In the genomic region with DNA sequence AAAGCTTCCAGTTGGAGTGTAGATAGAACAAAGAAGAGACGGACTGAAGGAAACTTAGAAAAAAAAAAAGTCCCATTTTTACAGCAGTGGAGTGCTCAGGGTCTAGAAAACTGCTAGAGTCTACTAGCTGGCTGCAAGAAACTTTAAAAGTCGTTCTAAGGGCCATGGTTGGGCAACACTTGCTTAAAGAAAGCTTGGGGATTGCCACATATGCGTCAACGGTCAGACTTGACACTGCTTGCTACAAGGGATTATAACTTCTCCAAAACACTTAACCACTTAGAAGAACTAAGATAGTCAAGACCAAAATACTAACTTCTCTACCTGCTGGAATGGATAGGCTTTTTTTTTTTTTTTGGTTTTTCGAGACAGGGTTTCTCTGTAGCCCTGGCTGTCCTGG, we compare ENCODE assay signal across 17 mouse cellular contexts. TPM values are rescaled to one million over a fixed set of nuclear protein-coding genes. Genes with fewer than 3 reads are reported as not detected.
DNase-seq lines count a peak whose midpoint lies in the region; ATAC-seq lines count a peak whose summit lies in the region.
"Had no signal": no experiment of that assay in that cellular context is flagged by ENCODE, and none has a peak within 500 bp of the region (broad histone marks: within the 10 kb centered on the region; RNA-seq: fewer than 3 reads in every experiment).

No protein-coding gene starts in this region.

- H3K27ac ChIP-seq in heart, embryonic 15.5 days = peak overlapping the region; percentile 96; the same call in 1 of the 2 replicates
- H3K27ac ChIP-seq in macrophage = peak overlapping the region; percentile 85
- H3K27ac ChIP-seq in midbrain, embryonic 14.5 days (replicated peaks; ENCODE audit: low read depth, low read length) = no peak overlapping the region
- H3K27ac ChIP-seq: neural tube, embryonic 12.5 days had no signal

- no peak for DNase-seq in heart, postnatal 4 days
- DNase-seq in NIH3T3 (ENCODE audit: low read depth) = peak; percentile 61
- DNase-seq in midbrain, embryonic 14.5 days = no peak
- no peak for DNase-seq in urinary bladder, adult 2 months (ENCODE audit: low spot score)
- DNase-seq in thymus, postnatal 0 days (ENCODE audit: low spot score) = no peak
- DNase-seq: cerebellum, postnatal 14 days; gastrocnemius, postnatal 14 days; kidney, postnatal 25 days; thymus, adult 18-20 months had no signal

- H3K27me3 ChIP-seq in heart, embryonic 15.5 days = no peaks in the 10 kb centered on the region
- no peaks in the 10 kb centered on the region for H3K27me3 ChIP-seq in midbrain, embryonic 14.5 days (ENCODE audit: control insufficient read depth, insufficient read depth, low read length)
- H3K27me3 ChIP-seq: embryonic facial prominence, embryonic 12.5 days; neural tube, embryonic 12.5 days had no signal

- WGBS in heart, embryonic 15.5 days = 75% methylated on average over 5 of the region's 5 CpGs
- 4% methylated on average over 5 of the region's 5 CpGs for WGBS in macrophage (ENCODE audit: missing documents)
- WGBS in midbrain, embryonic 14.5 days = 89% methylated on average over 5 of the region's 5 CpGs

- peaks cover 66% of the 10 kb centered on the region for H3K79me2 ChIP-seq in macrophage (ENCODE audit: inconsistent target)

- no peaks in the 10 kb centered on the region for H3K9me3 ChIP-seq in heart, embryonic 15.5 days (replicated peaks)
- no peaks in the 10 kb centered on the region for H3K9me3 ChIP-seq in midbrain, embryonic 14.5 days (ENCODE audit: control insufficient read depth, low read length)
- H3K9me3 ChIP-seq: embryonic facial prominence, embryonic 12.5 days; neural tube, embryonic 12.5 days had no signal

- peaks cover 63% of the 10 kb centered on the region for H3K4me1 ChIP-seq in heart, embryonic 15.5 days (replicated peaks)
- peaks cover 24% of the 10 kb centered on the region for H3K4me1 ChIP-seq in midbrain, embryonic 14.5 days (ENCODE audit: control insufficient read depth, insufficient read depth, low read length)

- no peak overlapping the region for H3K4me3 ChIP-seq in heart, embryonic 15.5 days
- H3K4me3 ChIP-seq in macrophage (ENCODE audit: inconsistent target) = no peak overlapping the region
- no peak overlapping the region for H3K4me3 ChIP-seq in midbrain, embryonic 14.5 days (replicated peaks; ENCODE audit: low read depth, low read length)
- H3K4me3 ChIP-seq: embryonic facial prominence, embryonic 12.5 days; neural tube, embryonic 12.5 days had no signal

- no peak overlapping the region for H3K9ac ChIP-seq in heart, embryonic 15.5 days
- H3K9ac ChIP-seq in midbrain, embryonic 14.5 days (replicated peaks; ENCODE audit: low read length) = no peak overlapping the region
- H3K9ac ChIP-seq: embryonic facial prominence, embryonic 12.5 days; neural tube, embryonic 12.5 days had no signal

- H3K4me2 ChIP-seq in heart, embryonic 15.5 days = no peak overlapping the region
- no peak overlapping the region for H3K4me2 ChIP-seq in midbrain, embryonic 14.5 days (ENCODE audit: low read length)
- H3K4me2 ChIP-seq: embryonic facial prominence, embryonic 12.5 days; midbrain, embryonic 11.5 days had no signal

- ATAC-seq in heart, embryonic 15.5 days (replicated peaks; ENCODE audit: insufficient number of reproducible peaks, insufficient read depth, low FRiP score, low read depth) = no peak
- peak; percentile 43 for ATAC-seq in granulocyte monocyte progenitor cell, adult 5-6 weeks (replicated peaks; ENCODE audit: poor library complexity, severe bottlenecking)
- no peak for ATAC-seq in midbrain, embryonic 14.5 days (ENCODE audit: low FRiP score, low TSS enrichment)
- ATAC-seq: forebrain, embryonic 14.5 days had no signal

- H3K36me3 ChIP-seq in heart, embryonic 15.5 days = no peaks in the 10 kb centered on the region
- H3K36me3 ChIP-seq in macrophage (ENCODE audit: inconsistent target) = no peaks in the 10 kb centered on the region
- no peaks in the 10 kb centered on the region for H3K36me3 ChIP-seq in midbrain, embryonic 14.5 days (ENCODE audit: control insufficient read depth, insufficient read depth, low read length)
- H3K36me3 ChIP-seq: embryonic facial prominence, embryonic 12.5 days; neural tube, embryonic 12.5 days had no signal

RNA-seq across cellular contexts. Expression of gene Sp2, which starts 7.9 kb away (rescaled TPM):
- polyA plus RNA-seq in heart, embryonic 15.5 days (2015; fragmentation: Nextera tagmentation; extraction: Ambion mirVana) = 12.9 and 18.2 TPM in 2 replicates
- 10 to 100 TPM; 18.8 to 19.3 TPM for total RNA-seq in heart, postnatal 4 days (2021)
- 19.8 and 22.3 TPM in 2 replicates for total RNA-seq in granulocyte monocyte progenitor cell, adult 5-6 weeks (2014; fragmentation: Nextera tagmentation)
- total RNA-seq in granulocyte monocyte progenitor cell, adult 5-6 weeks (2017) = 2.2 and 2.8 TPM in 2 replicates
- total RNA-seq in macrophage (2018; cell fraction: chromatin; rRNA removed) = 1 to 10 TPM; 3.6 to 9.3 (median 5.3) TPM
- 10 to 100 TPM; 13.1 to 20.2 (median 16.4) TPM for total RNA-seq in macrophage (2018; cell fraction: cytosol; rRNA removed)
- 10 to 100 TPM in 5 of 26 experiments, 1 to 10 TPM in 21; 6.2 to 11.6 (median 9.2) TPM for total RNA-seq in macrophage (2018; cell fraction: nucleus; rRNA removed)
- polyA plus RNA-seq in macrophage (2018) = 10.9 to 20.7 TPM (median 12.1 TPM) in 3 replicates
- polyA plus RNA-seq in midbrain, embryonic 14.5 days (2014; fragmentation: Nextera tagmentation; extraction: Ambion mirVana) = 12.3 and 17.2 TPM in 2 replicates
- polyA plus RNA-seq in urinary bladder, adult 2 months (2012; rRNA removed) = 7.7 and 13.9 TPM in 2 replicates
- polyA plus RNA-seq in thymus, postnatal 0 days (2015; fragmentation: Nextera tagmentation; extraction: Ambion mirVana) = 19.2 and 21.9 TPM in 2 replicates

RNA-seq across cellular contexts. Expression of gene Pnpo, which starts 31.0 kb away (rescaled TPM):
- polyA plus RNA-seq in heart, embryonic 15.5 days (2015; fragmentation: Nextera tagmentation; extraction: Ambion mirVana) = 65.2 and 74.8 TPM in 2 replicates
- 10 to 100 TPM; 10.6 to 16.7 TPM for total RNA-seq in heart, postnatal 4 days (2021)
- 30.1 and 31.9 TPM in 2 replicates for total RNA-seq in granulocyte monocyte progenitor cell, adult 5-6 weeks (2014; fragmentation: Nextera tagmentation)
- 35.0 and 42.1 TPM in 2 replicates for total RNA-seq in granulocyte monocyte progenitor cell, adult 5-6 weeks (2017)
- 10 to 100 TPM in 5 of 26 experiments, 1 to 10 TPM in 19, under 1 TPM in 2; 0.44 to 15.2 (median 6.1) TPM for total RNA-seq in macrophage (2018; cell fraction: chromatin; rRNA removed)
- total RNA-seq in macrophage (2018; cell fraction: cytosol; rRNA removed) = 10 to 100 TPM; 11.1 to 22.6 (median 16.7) TPM
- 10 to 100 TPM in 10 of 26 experiments, 1 to 10 TPM in 16; 2.1 to 16.4 (median 7.4) TPM for total RNA-seq in macrophage (2018; cell fraction: nucleus; rRNA removed)
- 15.4 to 17.0 TPM (median 15.6 TPM) in 3 replicates for polyA plus RNA-seq in macrophage (2018)
- 18.9 and 20.9 TPM in 2 replicates for polyA plus RNA-seq in midbrain, embryonic 14.5 days (2014; fragmentation: Nextera tagmentation; extraction: Ambion mirVana)
- 22.4 and 25.5 TPM in 2 replicates for polyA plus RNA-seq in urinary bladder, adult 2 months (2012; rRNA removed)
- polyA plus RNA-seq in thymus, postnatal 0 days (2015; fragmentation: Nextera tagmentation; extraction: Ambion mirVana) = 39.0 and 39.5 TPM in 2 replicates

RNA-seq across cellular contexts. Expression of gene Sp6, which starts 38.4 kb away (rescaled TPM):
- 0.09 and 0.15 TPM in 2 replicates for polyA plus RNA-seq in heart, embryonic 15.5 days (2015; fragmentation: Nextera tagmentation; extraction: Ambion mirVana)
- total RNA-seq in heart, postnatal 4 days (2021) = not detected
- total RNA-seq in granulocyte monocyte progenitor cell, adult 5-6 weeks (2014; fragmentation: Nextera tagmentation) = 0.26 and 0.37 TPM in 2 replicates
- total RNA-seq in granulocyte monocyte progenitor cell, adult 5-6 weeks (2017) = not detected in 2 replicates
- total RNA-seq in macrophage (2018; cell fraction: chromatin; rRNA removed) = under 1 TPM in 3 of 26 experiments, not detected in 23; 0.16 to 0.50 (median 0.20) TPM
- under 1 TPM in 5 of 26 experiments, not detected in 21; 0.03 to 0.11 (median 0.04) TPM for total RNA-seq in macrophage (2018; cell fraction: cytosol; rRNA removed)
- total RNA-seq in macrophage (2018; cell fraction: nucleus; rRNA removed) = under 1 TPM in 5 of 26 experiments, not detected in 21; 0.11 to 0.56 (median 0.17) TPM
- 0.09 TPM in 1 of 3 replicates, not detected in the others for polyA plus RNA-seq in macrophage (2018)
- polyA plus RNA-seq in midbrain, embryonic 14.5 days (2014; fragmentation: Nextera tagmentation; extraction: Ambion mirVana) = 0.15 TPM in 1 of 2 replicates, not detected in the other
- polyA plus RNA-seq in urinary bladder, adult 2 months (2012; rRNA removed) = 6.7 and 7.6 TPM in 2 replicates
- 1.7 TPM in 2 replicates for polyA plus RNA-seq in thymus, postnatal 0 days (2015; fragmentation: Nextera tagmentation; extraction: Ambion mirVana)
- polyA plus RNA-seq: midbrain, embryonic 11.5 days had no signal

RNA-seq across cellular contexts. Expression of gene Prr15l, which starts 46.9 kb away (rescaled TPM):
- 1.7 and 2.9 TPM in 2 replicates for polyA plus RNA-seq in heart, embryonic 15.5 days (2015; fragmentation: Nextera tagmentation; extraction: Ambion mirVana)
- under 1 TPM; 0.32 to 0.36 TPM for total RNA-seq in heart, postnatal 4 days (2021)
- total RNA-seq in granulocyte monocyte progenitor cell, adult 5-6 weeks (2014; fragmentation: Nextera tagmentation) = not detected in 2 replicates
- 0.67 TPM in 1 of 2 replicates, not detected in the other for total RNA-seq in granulocyte monocyte progenitor cell, adult 5-6 weeks (2017)
- under 1 TPM in 1 of 26 experiments, not detected in 25; 0.62 TPM for total RNA-seq in macrophage (2018; cell fraction: chromatin; rRNA removed)
- under 1 TPM in 1 of 26 experiments, not detected in 25; 0.13 TPM for total RNA-seq in macrophage (2018; cell fraction: cytosol; rRNA removed)
- total RNA-seq in macrophage (2018; cell fraction: nucleus; rRNA removed) = under 1 TPM in 5 of 26 experiments, not detected in 21; 0.40 to 0.92 (median 0.72) TPM
- polyA plus RNA-seq in macrophage (2018) = 0.19 TPM in 1 of 3 replicates, not detected in the others
- polyA plus RNA-seq in midbrain, embryonic 14.5 days (2014; fragmentation: Nextera tagmentation; extraction: Ambion mirVana) = 0.16 and 0.24 TPM in 2 replicates
- 7.6 and 8.9 TPM in 2 replicates for polyA plus RNA-seq in urinary bladder, adult 2 months (2012; rRNA removed)
- polyA plus RNA-seq in thymus, postnatal 0 days (2015; fragmentation: Nextera tagmentation; extraction: Ambion mirVana) = 1.0 and 1.5 TPM in 2 replicates
- total RNA-seq: gastrocnemius, postnatal 14 days; left cerebral cortex, adult 18-20 months had no signal

RNA-seq across cellular contexts. Expression of gene Scrn2, which starts 54.9 kb away (rescaled TPM):
- 14.7 and 20.3 TPM in 2 replicates for polyA plus RNA-seq in heart, embryonic 15.5 days (2015; fragmentation: Nextera tagmentation; extraction: Ambion mirVana)
- 10 to 100 TPM; 12.1 to 15.3 TPM for total RNA-seq in heart, postnatal 4 days (2021)
- total RNA-seq in granulocyte monocyte progenitor cell, adult 5-6 weeks (2014; fragmentation: Nextera tagmentation) = 12.2 and 22.1 TPM in 2 replicates
- total RNA-seq in granulocyte monocyte progenitor cell, adult 5-6 weeks (2017) = 22.0 and 30.0 TPM in 2 replicates
- 1 to 10 TPM in 11 of 26 experiments, under 1 TPM in 4, not detected in 11; 0.56 to 3.2 (median 1.3) TPM for total RNA-seq in macrophage (2018; cell fraction: chromatin; rRNA removed)
- total RNA-seq in macrophage (2018; cell fraction: cytosol; rRNA removed) = 1 to 10 TPM in 14 of 26 experiments, under 1 TPM in 12; 0.19 to 2.1 (median 1.1) TPM
- total RNA-seq in macrophage (2018; cell fraction: nucleus; rRNA removed) = 1 to 10 TPM in 7 of 26 experiments, under 1 TPM in 11, not detected in 8; 0.40 to 3.0 (median 0.67) TPM
- 0.57 to 3.6 TPM (median 1.3 TPM) in 3 replicates for polyA plus RNA-seq in macrophage (2018)
- polyA plus RNA-seq in midbrain, embryonic 14.5 days (2014; fragmentation: Nextera tagmentation; extraction: Ambion mirVana) = 11.3 and 15.6 TPM in 2 replicates
- 10.3 and 12.5 TPM in 2 replicates for polyA plus RNA-seq in urinary bladder, adult 2 months (2012; rRNA removed)
- 23.1 and 25.8 TPM in 2 replicates for polyA plus RNA-seq in thymus, postnatal 0 days (2015; fragmentation: Nextera tagmentation; extraction: Ambion mirVana)
